Mouse (Mus musculus) heart, postnatal 36 days (tissue): ENCODE data around the gene Dcbld1. TPM values are rescaled to one million over a fixed set of nuclear protein-coding genes. Genes with fewer than 3 reads are reported as not detected.

Experiments
- total RNA-seq, 2 experiments: library from RNA; stranded (reverse); gene quantifications; 2 replicates each; pipeline ENCODE4 v1.2.3; 2021

Dcbld1 gene
- total RNA-seq, 2 experiments from 2014 or later = 3.7 to 3.8 TPM

Other genes starting within 250 kb of the Dcbld1 start
- not detected for gene Vgll2, start 211.1 kb upstream of the Dcbld1 start, total RNA-seq
- under 1 TPM in 1 of 2 experiments, not detected in 1; 0.03 TPM for gene Ros1, start 38.4 kb upstream of the Dcbld1 start, total RNA-seq
- gene Gm26741, start 125.1 kb downstream of the Dcbld1 start, total RNA-seq = not detected
- 10 to 100 TPM; 12.1 to 13.4 TPM for gene Gopc, start 148.5 kb downstream of the Dcbld1 start, total RNA-seq
- gene Nepn, start 155.4 kb downstream of the Dcbld1 start, total RNA-seq = under 1 TPM; 0.53 to 0.65 TPM
- 10 to 100 TPM; 28.9 to 33.6 TPM for gene Nus1, start 183.9 kb downstream of the Dcbld1 start, total RNA-seq